Mouse (Mus musculus): ENCODE measurements around the gene Ring1. TPM values are rescaled to one million over a fixed set of nuclear protein-coding genes. Genes with fewer than 3 reads are reported as not detected.

Gene Ring1
- polyA plus RNA-seq, 1 experiment from 2014 or later = 19.1 TPM

GRCm38 (mm10) chr17:34039562-34040450 is 15.3 kb upstream of the Ring1 start:
- H3K4me2 ChIP-seq (replicated peaks; ENCODE audit: low read depth, low read length) = no peak overlapping the region
- H3K9me3 ChIP-seq (ENCODE audit: low read length) = no peaks in the 10 kb centered on the region
- H3K4me3 ChIP-seq (ENCODE audit: low read depth, low read length) = no peak overlapping the region
- ATAC-seq (no peak; the same call in 1 of the 2 replicates), DNase-seq (ENCODE audit: low spot score) (no peak)
- H3K4me1 ChIP-seq (ENCODE audit: insufficient read depth, low read depth, low read length) = 0 out of 2 replicates have a peak, but pooled peaks cover 8% of the 10 kb centered on the region
- H3K27ac ChIP-seq (ENCODE audit: low read length) = no peak overlapping the region
- TF ChIP-seq EP300 (IDR thresholded peaks at IDR 0.05) (no peak), CTCF (IDR thresholded peaks at IDR 0.05) (no peak)
- 11% methylated on average over 17 of the region's 17 CpGs for WGBS
- H3K9ac ChIP-seq (replicated peaks; ENCODE audit: low read depth) = no peak overlapping the region
- peaks cover 10% of the 10 kb centered on the region for H3K36me3 ChIP-seq (ENCODE audit: insufficient read depth, low read length)
- H3K27me3 ChIP-seq (replicated peaks; ENCODE audit: insufficient read depth, low read length) = no peaks in the 10 kb centered on the region

DNA sequence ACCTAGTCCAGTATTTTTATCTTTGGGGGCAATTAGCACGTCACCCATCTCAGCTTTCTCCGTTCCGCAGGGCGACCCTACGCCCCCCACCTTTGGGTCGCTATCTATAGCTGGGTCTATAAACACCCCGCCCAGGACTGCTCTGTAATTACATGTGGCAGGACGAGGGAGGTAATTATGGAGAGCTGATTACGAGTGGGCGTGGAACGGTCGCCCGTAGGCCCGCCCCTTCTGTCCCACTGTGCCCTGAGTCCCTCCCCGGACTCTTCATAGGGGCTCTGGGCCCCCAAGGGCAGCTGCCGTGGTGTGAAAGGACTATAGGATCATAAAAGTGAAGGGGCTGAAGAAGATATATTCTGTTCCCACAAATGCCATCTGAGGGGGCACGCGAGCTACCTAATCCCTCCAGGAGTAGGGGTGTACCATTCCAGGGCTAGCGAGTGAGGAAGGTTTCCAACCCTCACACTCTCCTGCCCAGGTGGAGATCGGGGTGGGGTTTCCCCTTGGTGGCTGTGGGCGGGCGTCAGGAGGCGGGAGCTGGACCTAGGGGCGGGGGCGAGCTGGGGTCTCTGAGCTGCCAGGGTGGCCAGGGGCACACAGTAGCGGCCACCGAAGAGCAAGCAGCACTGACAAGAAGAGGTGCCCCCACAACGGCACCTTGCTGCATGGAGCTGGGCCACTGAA is 14.5 kb upstream of the Ring1 start, which contains the start of gene Col11a2:
TSS of gene Col11a2 (plus strand) at position 560 of the 684 bp plus-strand sequence.
- H3K9me3 ChIP-seq (ENCODE audit: low read length) = no peaks in the 10 kb centered on the region
- peaks cover 10% of the 10 kb centered on the region for H3K36me3 ChIP-seq (ENCODE audit: insufficient read depth, low read length)
- TF ChIP-seq EP300 (IDR thresholded peaks at IDR 0.05) (no peak), CTCF (IDR thresholded peaks at IDR 0.05) (no peak)
- no peak within 1 kb of the TSS for H3K9ac ChIP-seq (replicated peaks; ENCODE audit: low read depth)
- peak within 1 kb of the TSS; percentile 12; the same call in 1 of the 2 replicates for H3K4me3 ChIP-seq (ENCODE audit: low read depth, low read length)
- DNase-seq (ENCODE audit: low spot score) = no peak
- 0 out of 2 replicates have a peak, but pooled peaks cover 8% of the 10 kb centered on the region for H3K4me1 ChIP-seq (ENCODE audit: insufficient read depth, low read depth, low read length)
- H3K4me2 ChIP-seq (replicated peaks; ENCODE audit: low read depth, low read length) = peak within 1 kb of the TSS; percentile 38
- ATAC-seq = peak; percentile 29; the same call in 1 of the 2 replicates
- H3K27ac ChIP-seq (ENCODE audit: low read length) = no peak within 1 kb of the TSS
- WGBS = 5% methylated on average over 28 of the region's 28 CpGs
- H3K27me3 ChIP-seq (replicated peaks; ENCODE audit: insufficient read depth, low read length) = no peaks in the 10 kb centered on the region

DNA sequence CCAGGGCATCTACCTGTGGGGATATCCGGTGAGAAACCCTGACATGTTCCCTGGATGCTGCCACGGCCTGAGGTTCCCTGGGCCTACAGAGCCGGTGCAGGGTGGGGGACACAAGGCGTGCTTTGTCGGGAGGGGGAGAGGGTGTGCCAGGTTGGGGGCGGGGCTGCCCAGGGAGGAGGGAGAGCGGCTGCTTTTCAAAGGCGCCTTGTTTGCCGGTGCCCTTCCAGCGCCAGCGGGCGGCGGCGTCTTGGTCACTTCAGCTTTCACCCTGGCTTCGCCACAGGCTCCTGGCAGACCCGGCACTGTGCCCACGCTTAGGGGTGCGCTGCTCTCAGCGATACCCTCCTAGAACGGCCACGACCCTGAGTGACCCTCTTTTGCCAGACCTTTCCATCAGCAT is 14.0 kb upstream of the Ring1 start:
- Histone ChIP-seq H3K27ac (ENCODE audit: low read length) (no peak overlapping the region), H3K9me3 (ENCODE audit: low read length) (no peaks in the 10 kb centered on the region), H3K4me2 (replicated peaks; ENCODE audit: low read depth, low read length) (peak overlapping the region; percentile 38), H3K4me1 (ENCODE audit: insufficient read depth, low read depth, low read length) (peaks cover 10% of the 10 kb centered on the region; the same call in 1 of the 2 replicates), H3K36me3 (ENCODE audit: insufficient read depth, low read length) (peaks cover 10% of the 10 kb centered on the region), H3K4me3 (ENCODE audit: low read depth, low read length) (no peak overlapping the region), H3K9ac (replicated peaks; ENCODE audit: low read depth) (no peak overlapping the region), H3K27me3 (replicated peaks; ENCODE audit: insufficient read depth, low read length) (no peaks in the 10 kb centered on the region)
- 14% methylated on average over 16 of the region's 21 CpGs for WGBS
- no peak for ATAC-seq
- TF ChIP-seq CTCF (IDR thresholded peaks at IDR 0.05) (no peak), EP300 (IDR thresholded peaks at IDR 0.05) (no peak)
- DNase-seq (ENCODE audit: low spot score) = no peak

DNA sequence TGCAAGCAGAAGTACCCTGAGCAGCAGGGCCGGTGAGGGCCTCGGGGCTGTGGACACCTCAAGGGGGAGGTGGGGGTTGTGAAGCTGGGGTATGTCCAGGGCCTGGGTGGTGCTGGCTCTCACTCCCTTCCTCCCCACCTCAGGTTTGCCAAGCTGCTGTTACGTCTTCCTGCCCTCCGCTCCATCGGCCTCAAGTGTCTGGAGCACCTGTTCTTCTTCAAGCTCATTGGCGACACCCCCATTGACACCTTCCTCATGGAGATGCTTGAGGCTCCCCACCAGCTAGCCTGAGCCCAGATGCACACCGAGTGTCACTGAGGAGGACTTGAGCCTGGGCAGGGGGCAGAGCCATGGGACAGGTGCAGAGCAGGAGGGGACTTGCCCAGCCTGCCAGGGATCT is 12.8 kb upstream of the Ring1 start:
- H3K4me2 ChIP-seq (replicated peaks; ENCODE audit: low read depth, low read length) = no peak overlapping the region
- DNase-seq (ENCODE audit: low spot score) (no peak), ATAC-seq (no peak)
- TF ChIP-seq EP300 (IDR thresholded peaks at IDR 0.05) (no peak), CTCF (IDR thresholded peaks at IDR 0.05) (no peak)
- no peaks in the 10 kb centered on the region for H3K9me3 ChIP-seq (ENCODE audit: low read length)
- peaks cover 20% of the 10 kb centered on the region; the same call in 1 of the 2 replicates for H3K4me1 ChIP-seq (ENCODE audit: insufficient read depth, low read depth, low read length)
- 80% methylated on average over 7 of the region's 7 CpGs for WGBS
- no peak overlapping the region for H3K27ac ChIP-seq (ENCODE audit: low read length)
- H3K4me3 ChIP-seq (ENCODE audit: low read depth, low read length) = no peak overlapping the region
- no peaks in the 10 kb centered on the region for H3K27me3 ChIP-seq (replicated peaks; ENCODE audit: insufficient read depth, low read length)
- no peak overlapping the region for H3K9ac ChIP-seq (replicated peaks; ENCODE audit: low read depth)
- H3K36me3 ChIP-seq (ENCODE audit: insufficient read depth, low read length) = peaks cover 10% of the 10 kb centered on the region

DNA sequence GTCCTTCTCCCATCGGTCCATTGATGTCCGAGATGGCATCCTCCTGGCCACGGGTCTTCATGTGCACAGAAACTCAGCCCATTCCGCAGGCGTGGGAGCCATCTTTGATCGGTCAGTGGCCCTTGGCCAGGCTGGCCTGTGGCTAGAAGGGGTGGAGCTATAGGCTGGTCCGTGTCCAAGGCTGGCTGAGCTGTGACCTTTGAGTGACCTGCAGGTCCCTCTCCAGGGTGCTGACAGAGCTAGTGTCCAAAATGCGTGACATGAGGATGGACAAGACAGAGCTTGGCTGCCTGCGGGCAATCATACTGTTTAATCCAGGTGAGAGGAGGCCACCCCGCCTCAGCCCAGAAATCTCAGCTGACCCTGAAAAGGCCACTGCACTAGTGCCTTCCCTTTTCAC is 12.2 kb upstream of the Ring1 start:
- peaks cover 10% of the 10 kb centered on the region for H3K36me3 ChIP-seq (ENCODE audit: insufficient read depth, low read length)
- H3K4me3 ChIP-seq (ENCODE audit: low read depth, low read length) = no peak overlapping the region
- WGBS = 76% methylated on average over 10 of the region's 10 CpGs
- ATAC-seq = no peak
- no peak overlapping the region for H3K27ac ChIP-seq (ENCODE audit: low read length)
- TF ChIP-seq CTCF (IDR thresholded peaks at IDR 0.05) = no peak
- TF ChIP-seq EP300 (IDR thresholded peaks at IDR 0.05) = no peak
- H3K4me1 ChIP-seq (ENCODE audit: insufficient read depth, low read depth, low read length) = peaks cover 20% of the 10 kb centered on the region; the same call in 1 of the 2 replicates
- no peaks in the 10 kb centered on the region for H3K27me3 ChIP-seq (replicated peaks; ENCODE audit: insufficient read depth, low read length)
- H3K9ac ChIP-seq (replicated peaks; ENCODE audit: low read depth) = no peak overlapping the region
- no peaks in the 10 kb centered on the region for H3K9me3 ChIP-seq (ENCODE audit: low read length)
- no peak overlapping the region for H3K4me2 ChIP-seq (replicated peaks; ENCODE audit: low read depth, low read length)
- DNase-seq (ENCODE audit: low spot score) = no peak

DNA sequence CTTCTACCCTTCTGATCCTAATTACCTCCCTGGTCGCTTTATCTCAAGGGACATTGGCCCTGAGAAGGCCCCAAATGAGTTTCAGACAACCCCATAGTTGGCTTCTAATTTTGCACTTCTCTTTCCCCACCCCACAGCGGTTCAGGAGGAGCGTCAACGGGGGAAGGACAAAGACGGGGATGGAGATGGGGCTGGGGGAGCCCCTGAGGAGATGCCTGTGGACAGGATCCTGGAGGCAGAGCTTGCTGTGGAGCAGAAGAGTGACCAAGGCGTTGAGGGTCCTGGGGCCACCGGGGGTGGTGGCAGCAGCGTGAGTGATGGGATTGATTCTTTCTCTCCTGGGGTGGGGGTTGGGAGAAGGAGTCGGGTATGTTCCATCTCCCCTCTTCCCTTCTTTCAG is 11.0 kb upstream of the Ring1 start:
- no peak for TF ChIP-seq EP300 (IDR thresholded peaks at IDR 0.05)
- TF ChIP-seq CTCF (IDR thresholded peaks at IDR 0.05) = no peak
- ATAC-seq = no peak
- no peak overlapping the region for H3K4me3 ChIP-seq (ENCODE audit: low read depth, low read length)
- H3K9me3 ChIP-seq (ENCODE audit: low read length) = no peaks in the 10 kb centered on the region
- 89% methylated on average over 9 of the region's 9 CpGs for WGBS
- no peak for DNase-seq (ENCODE audit: low spot score)
- no peaks in the 10 kb centered on the region for H3K27me3 ChIP-seq (replicated peaks; ENCODE audit: insufficient read depth, low read length)
- H3K9ac ChIP-seq (replicated peaks; ENCODE audit: low read depth) = no peak overlapping the region
- H3K4me2 ChIP-seq (replicated peaks; ENCODE audit: low read depth, low read length) = no peak overlapping the region
- H3K36me3 ChIP-seq (ENCODE audit: insufficient read depth, low read length) = peaks cover 10% of the 10 kb centered on the region
- H3K27ac ChIP-seq (ENCODE audit: low read length) = no peak overlapping the region
- H3K4me1 ChIP-seq (ENCODE audit: insufficient read depth, low read depth, low read length) = peaks cover 24% of the 10 kb centered on the region; the same call in 1 of the 2 replicates

Data from lung, postnatal 0 days (tissue).